Mouse (Mus musculus): Measurements from ENCODE around the gene Tbx3. TPM values are rescaled to one million over a fixed set of nuclear protein-coding genes. Genes with fewer than 3 reads are reported as not detected.
A peak's percentile ranks its signal among the peaks of the same experiment; 100 is the strongest.

Tbx3 gene
- total and polyA plus RNA-seq, 3 experiments = 4.4 to 10.4 (median 10.2) TPM

- Histone ChIP-seq H3K9ac (ENCODE audit: low read depth, low read length) (peak overlapping the region; percentile 48; the same call in 1 of the 2 replicates), H3K27ac (no peak overlapping the region; the same call in 1 of the 2 replicates), H3K4me3 (peak overlapping the region; percentile 42), H3K27me3 (ENCODE audit: control insufficient read depth, insufficient read depth, low read length) (no peaks in the 10 kb centered on the region; the same call in 1 of the 2 replicates), H3K36me3 (ENCODE audit: control insufficient read depth, insufficient read depth, low read length) (no peaks in the 10 kb centered on the region), H3K79me2 (replicated peaks; ENCODE audit: control insufficient read depth, insufficient read depth, low read length) (no peaks in the 10 kb centered on the region), H3K4me1 (ENCODE audit: control insufficient read depth, insufficient read depth, low read length) (no peaks in the 10 kb centered on the region)
- peak; percentile 73 for TF ChIP-seq CTCF (IDR thresholded peaks at IDR 0.05)
- no peak for TF ChIP-seq EP300 (IDR thresholded peaks at IDR 0.05; ENCODE audit: insufficient read depth, low read depth, low read length)
- WGBS = 4% methylated on average over 30 of the region's 30 CpGs
- intact Hi-C loops (cut with DNase I) = loop anchor here (1.0 to 10.0 kb wide), 4 partner anchors 282 to 809 kb away; no protein-coding TSS in a partner anchor
- DNase-seq = no peak
Observed at GRCm38 (mm10) chr5:119686199-119686964, 15.9 kb downstream of the Tbx3 start.

- H3K27ac ChIP-seq = no peak overlapping the region
- 17% methylated on average over 36 of the region's 36 CpGs for WGBS
- DNase-seq = no peak
- intact Hi-C loops (cut with DNase I) = loop anchor here (5.0 to 10.0 kb wide), 2 partner anchors 282 to 710 kb away; no protein-coding TSS in a partner anchor
- no peaks in the 10 kb centered on the region; the same call in 1 of the 2 replicates for H3K27me3 ChIP-seq (ENCODE audit: control insufficient read depth, insufficient read depth, low read length)
- no peak overlapping the region for H3K4me3 ChIP-seq
- no peaks in the 10 kb centered on the region for H3K79me2 ChIP-seq (replicated peaks; ENCODE audit: control insufficient read depth, insufficient read depth, low read length)
- H3K36me3 ChIP-seq (ENCODE audit: control insufficient read depth, insufficient read depth, low read length) = no peaks in the 10 kb centered on the region
- no peaks in the 10 kb centered on the region for H3K4me1 ChIP-seq (ENCODE audit: control insufficient read depth, insufficient read depth, low read length)
- TF ChIP-seq CTCF (IDR thresholded peaks at IDR 0.05) = no peak
- no peak overlapping the region for H3K9ac ChIP-seq (ENCODE audit: low read depth, low read length)
Observed at GRCm38 (mm10) chr5:119687005-119687855, 16.8 kb downstream of the Tbx3 start.

GRCm38 (mm10) chr5:119687856-119688206, 17.4 kb downstream of the Tbx3 start:
- intact Hi-C loops (cut with DNase I) = loop anchor here (5.0 to 10.0 kb wide), 2 partner anchors 283 to 711 kb away; no protein-coding TSS in a partner anchor
- WGBS = 51% methylated on average over 22 of the region's 22 CpGs
- no peak overlapping the region for H3K4me3 ChIP-seq
- no peak overlapping the region for H3K27ac ChIP-seq
- H3K4me1 ChIP-seq (ENCODE audit: control insufficient read depth, insufficient read depth, low read length) = no peaks in the 10 kb centered on the region
- no peaks in the 10 kb centered on the region for H3K36me3 ChIP-seq (ENCODE audit: control insufficient read depth, insufficient read depth, low read length)
- H3K9ac ChIP-seq (ENCODE audit: low read depth, low read length) = no peak overlapping the region
- no peaks in the 10 kb centered on the region; the same call in 1 of the 2 replicates for H3K27me3 ChIP-seq (ENCODE audit: control insufficient read depth, insufficient read depth, low read length)
- no peaks in the 10 kb centered on the region for H3K79me2 ChIP-seq (replicated peaks; ENCODE audit: control insufficient read depth, insufficient read depth, low read length)
- TF ChIP-seq POLR2A (IDR thresholded peaks at IDR 0.05; ENCODE audit: insufficient read depth, low read depth, low read length) = no peak
- no peak for TF ChIP-seq EP300 (IDR thresholded peaks at IDR 0.05; ENCODE audit: insufficient read depth, low read depth, low read length)
- TF ChIP-seq CTCF (IDR thresholded peaks at IDR 0.05) = no peak
- no peak for DNase-seq

GRCm38 (mm10) chr5:119688306-119688705, 17.8 kb downstream of the Tbx3 start:
- DNase-seq = no peak
- no peak for TF ChIP-seq EP300 (IDR thresholded peaks at IDR 0.05; ENCODE audit: insufficient read depth, low read depth, low read length)
- TF ChIP-seq POLR2A (IDR thresholded peaks at IDR 0.05; ENCODE audit: insufficient read depth, low read depth, low read length) = no peak
- no peak for TF ChIP-seq CTCF (IDR thresholded peaks at IDR 0.05)
- Histone ChIP-seq H3K4me1 (ENCODE audit: control insufficient read depth, insufficient read depth, low read length) (no peaks in the 10 kb centered on the region), H3K27ac (no peak overlapping the region), H3K9ac (ENCODE audit: low read depth, low read length) (no peak overlapping the region), H3K36me3 (ENCODE audit: control insufficient read depth, insufficient read depth, low read length) (no peaks in the 10 kb centered on the region), H3K27me3 (ENCODE audit: control insufficient read depth, insufficient read depth, low read length) (no peaks in the 10 kb centered on the region; the same call in 1 of the 2 replicates), H3K4me3 (no peak overlapping the region), H3K79me2 (replicated peaks; ENCODE audit: control insufficient read depth, insufficient read depth, low read length) (no peaks in the 10 kb centered on the region)
- 64% methylated on average over 3 of the region's 3 CpGs for WGBS
- intact Hi-C loops (cut with DNase I) = loop anchor here (5.0 to 10.0 kb wide), 2 partner anchors 284 to 711 kb away; no protein-coding TSS in a partner anchor

- Histone ChIP-seq H3K79me2 (replicated peaks; ENCODE audit: control insufficient read depth, insufficient read depth, low read length) (no peaks in the 10 kb centered on the region), H3K4me3 (no peak overlapping the region), H3K36me3 (ENCODE audit: control insufficient read depth, insufficient read depth, low read length) (no peaks in the 10 kb centered on the region), H3K27me3 (ENCODE audit: control insufficient read depth, insufficient read depth, low read length) (no peaks in the 10 kb centered on the region; the same call in 1 of the 2 replicates), H3K9ac (ENCODE audit: low read depth, low read length) (no peak overlapping the region), H3K27ac (no peak overlapping the region), H3K4me1 (ENCODE audit: control insufficient read depth, insufficient read depth, low read length) (no peaks in the 10 kb centered on the region)
- DNase-seq = no peak
- TF ChIP-seq POLR2A (IDR thresholded peaks at IDR 0.05; ENCODE audit: insufficient read depth, low read depth, low read length) (no peak), CTCF (IDR thresholded peaks at IDR 0.05) (no peak), EP300 (IDR thresholded peaks at IDR 0.05; ENCODE audit: insufficient read depth, low read depth, low read length) (no peak)
- WGBS = 61% methylated on average over 8 of the region's 8 CpGs
- intact Hi-C loops (cut with DNase I) = loop anchor here (5.0 to 10.0 kb wide), 2 partner anchors 284 to 712 kb away; no protein-coding TSS in a partner anchor
Observed at GRCm38 (mm10) chr5:119688914-119689420, 18.5 kb downstream of the Tbx3 start.
